Mouse (Mus musculus): ENCODE results near the gene Zfp212. TPM values are rescaled to one million over a fixed set of nuclear protein-coding genes. Genes with fewer than 3 reads are reported as not detected.
"Not testable (repeated sequence)": the region's sequence is repeated elsewhere in the genome, so short reads cannot be mapped to it uniquely, and the experiment has no call there.

Zfp212 gene
- total RNA-seq, 2 experiments from 2014 or later = 13.6 to 16.4 TPM

- intact Hi-C loops (cut with DNase I) = no loop called here
- no peak for DNase-seq (ENCODE audit: low spot score in 2 of 2)
These were observed 1.5 kb upstream of the Zfp212 start for GRCm38 (mm10) chr6:47918768-47919274.

GRCm38 (mm10) chr6:47919646-47920446 is 430 bp upstream of the Zfp212 start:
- intact Hi-C loops (cut with DNase I) = no loop called here
- DNase-seq (ENCODE audit: low spot score in 2 of 2) = no peak

GRCm38 (mm10) chr6:47942461-47942860 is 22.2 kb downstream of the Zfp212 start:
- DNase-seq (ENCODE audit: low spot score in 2 of 2) = no peak
- intact Hi-C loops (cut with DNase I) = no loop called here

DNA sequence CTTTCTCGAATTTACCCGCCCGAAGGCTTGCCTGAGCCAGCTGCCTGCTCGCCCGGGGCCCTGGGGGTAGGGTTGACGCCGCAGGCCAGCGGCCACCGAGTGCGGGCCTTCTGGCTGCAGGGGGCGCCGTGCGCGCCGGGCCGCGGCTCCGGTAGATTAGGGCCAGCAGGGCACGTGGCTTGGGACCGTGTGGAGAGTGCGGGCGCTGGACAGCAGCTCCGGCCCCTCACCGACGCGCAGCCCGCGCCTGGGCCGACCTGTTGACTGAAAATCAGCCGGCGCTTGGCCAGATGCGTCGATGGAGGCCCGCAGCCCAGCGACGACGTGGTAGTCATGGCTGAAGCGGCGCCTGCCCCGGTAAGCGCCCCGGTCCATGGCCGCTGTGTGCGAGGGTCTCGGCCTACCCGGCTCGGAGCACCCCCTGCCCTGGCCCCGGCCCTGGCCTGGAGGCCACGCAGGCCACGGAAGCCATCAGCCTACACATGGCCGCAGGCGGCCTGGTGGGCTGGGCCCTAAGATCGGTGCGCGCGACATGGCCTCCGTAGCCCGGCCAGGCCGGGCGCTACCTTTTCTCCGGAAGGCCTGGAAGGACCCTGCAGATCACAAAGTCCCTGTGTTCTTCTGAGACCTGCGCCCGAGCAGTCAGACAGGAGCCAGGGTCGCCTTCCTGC is 22.9 kb downstream of the Zfp212 start:
- DNase-seq (ENCODE audit: low spot score in 2 of 2) = peak; percentile 31 to 55
- intact Hi-C loops (cut with DNase I) = no loop called here

- no peak for DNase-seq (ENCODE audit: low spot score in 2 of 2)
- intact Hi-C loops (cut with DNase I) = no loop called here
These were observed 23.4 kb downstream of the Zfp212 start for GRCm38 (mm10) chr6:47943721-47944120.

DNA sequence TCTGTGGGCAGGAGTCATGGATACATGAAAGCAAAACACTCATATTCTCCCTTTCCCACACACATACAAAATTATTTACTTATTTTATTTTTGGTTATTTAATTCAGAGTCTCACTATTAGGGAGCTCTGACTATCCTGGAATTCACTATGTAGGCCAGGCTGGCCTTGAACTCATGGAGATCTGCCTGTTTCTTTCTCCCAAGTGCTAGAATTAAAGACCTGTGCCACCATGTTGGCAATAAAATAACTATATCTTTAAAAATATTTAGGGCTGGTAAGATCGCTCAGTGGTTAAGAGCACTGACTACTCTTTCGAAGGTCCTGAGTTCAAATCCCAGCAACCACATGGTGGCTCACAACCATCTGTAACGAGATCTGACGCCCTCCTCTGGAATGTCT is 27.1 kb downstream of the Zfp212 start:
- DNase-seq (ENCODE audit: low spot score in 2 of 2) = no peak
- intact Hi-C loops (cut with DNase I) = no loop called here

DNA sequence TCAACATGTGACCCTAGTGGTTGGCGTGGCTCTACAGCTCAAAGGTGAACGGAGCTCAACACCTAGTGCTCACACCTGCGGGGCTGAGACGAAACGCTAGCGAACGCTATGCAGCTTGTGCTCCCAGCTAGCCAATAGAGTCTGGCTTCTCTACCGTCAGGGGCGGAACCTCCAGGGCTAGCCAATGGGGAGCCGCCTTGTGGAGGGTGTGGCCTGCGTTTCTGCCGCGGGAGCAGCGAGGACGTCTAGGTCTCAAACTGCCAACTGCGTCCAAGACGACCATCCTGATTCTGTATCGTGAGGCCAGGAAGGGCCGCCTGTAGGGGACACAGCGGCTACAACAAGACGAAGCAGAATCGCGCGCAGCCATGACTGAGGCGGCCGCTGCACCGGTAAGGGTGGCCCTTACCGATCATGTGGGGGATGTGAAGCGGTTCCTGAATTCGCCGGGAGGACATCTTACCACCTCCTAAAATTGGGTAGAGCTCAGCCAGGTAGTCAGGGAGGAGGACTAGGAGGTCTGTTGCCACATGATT is 33.0 kb downstream of the Zfp212 start, which contains the start of gene Zfp956:
Gene Zfp956 (plus strand): TSS at position 200 of the 536 bp plus-strand sequence.
- peak; percentile 93 to 94 for DNase-seq (ENCODE audit: low spot score in 2 of 2)
- intact Hi-C loops (cut with DNase I) = no loop called here

- intact Hi-C loops (cut with DNase I) = no loop called here
- DNase-seq (ENCODE audit: low spot score in 2 of 2) = no peak
These were observed 34.1 kb downstream of the Zfp212 start for GRCm38 (mm10) chr6:47954425-47954824.

- no peak for DNase-seq (ENCODE audit: low spot score in 2 of 2)
- intact Hi-C loops (cut with DNase I) = no loop called here
These were observed 37.5 kb downstream of the Zfp212 start for GRCm38 (mm10) chr6:47957816-47958215.

DNA sequence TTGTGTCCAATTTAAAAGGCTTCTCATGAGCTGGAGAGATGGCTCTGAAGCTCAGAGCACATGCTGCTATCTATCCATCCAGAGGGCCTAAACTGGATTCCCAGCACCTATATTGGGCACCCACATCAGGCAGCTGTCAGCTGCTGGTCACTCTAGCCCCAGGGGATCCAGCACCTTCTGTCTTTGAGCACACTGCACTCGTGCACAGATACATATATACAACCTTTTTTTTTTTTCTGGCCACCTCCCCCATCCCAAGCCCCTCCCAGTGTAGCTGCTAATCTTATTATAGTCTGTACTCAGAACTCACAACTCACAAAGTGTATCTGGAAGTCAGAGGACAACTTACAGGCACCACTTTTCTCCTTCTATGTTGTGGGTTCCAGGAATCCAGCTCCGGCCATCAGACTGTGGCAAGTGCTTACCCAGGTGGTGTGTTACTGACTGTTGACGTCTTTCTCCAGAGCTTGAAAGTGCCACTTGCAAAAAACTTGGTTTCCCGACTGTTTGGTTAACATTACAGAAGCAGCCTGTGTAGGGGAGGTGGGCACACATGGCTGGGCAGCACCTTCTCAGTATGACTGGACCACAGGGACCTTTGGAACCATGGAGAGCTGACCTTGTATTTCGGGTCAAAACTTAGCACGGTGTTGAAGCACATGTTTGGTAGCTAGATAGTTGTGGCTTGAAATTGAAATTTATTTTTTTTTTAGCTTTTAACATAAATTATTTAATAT is 40.6 kb downstream of the Zfp212 start:
- no peak for DNase-seq (ENCODE audit: low spot score in 2 of 2)
- intact Hi-C loops (cut with DNase I) = no loop called here

GRCm38 (mm10) chr6:47963051-47963450 is 42.8 kb downstream of the Zfp212 start:
- peak in 1 of 2 experiments; percentile 47 for DNase-seq (ENCODE audit: low spot score in 2 of 2)
- intact Hi-C loops (cut with DNase I) = no loop called here

DNA sequence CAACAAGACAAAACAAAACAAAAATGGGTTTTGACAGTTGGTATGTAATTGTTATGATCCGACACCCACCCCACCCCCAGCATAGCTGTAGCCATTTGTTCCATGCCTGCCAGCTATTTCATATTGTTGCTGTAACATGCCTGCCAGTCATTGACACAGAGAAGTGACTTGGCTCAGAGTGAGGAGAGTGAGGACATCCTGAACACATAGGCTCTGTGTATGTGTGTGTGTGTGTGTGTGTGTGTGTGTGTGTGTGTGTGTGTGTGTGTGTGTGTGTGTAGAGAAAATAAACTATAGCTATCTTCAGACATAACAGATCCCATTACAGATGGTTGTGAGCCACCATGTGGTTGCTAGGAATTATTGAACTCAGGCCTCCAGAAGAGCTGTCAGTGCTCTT is 47.9 kb downstream of the Zfp212 start:
- intact Hi-C loops (cut with DNase I); DNase-seq (ENCODE audit: low spot score in 2 of 2): not testable (repeated sequence)

DNA sequence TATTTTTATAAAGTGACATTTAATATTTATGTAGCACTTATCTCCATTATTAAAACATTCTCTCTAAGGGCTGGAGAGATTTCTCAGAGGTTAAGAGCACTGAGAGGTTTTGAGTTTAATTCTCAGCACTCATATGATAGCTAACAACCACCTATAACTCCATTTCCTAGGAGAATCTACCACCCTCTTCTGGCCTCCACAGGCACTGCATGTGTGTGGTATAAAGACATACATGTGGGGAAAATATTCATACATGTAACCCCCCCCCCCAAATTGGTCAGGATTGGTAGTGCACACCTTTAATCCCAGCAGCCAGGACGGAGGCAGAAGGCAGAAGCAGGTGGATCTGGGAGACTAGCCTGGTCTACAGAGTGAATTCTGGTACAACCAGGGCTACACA is 54.3 kb downstream of the Zfp212 start:
- DNase-seq (ENCODE audit: low spot score in 2 of 2) = no peak
- intact Hi-C loops (cut with DNase I) = no loop called here

DNA sequence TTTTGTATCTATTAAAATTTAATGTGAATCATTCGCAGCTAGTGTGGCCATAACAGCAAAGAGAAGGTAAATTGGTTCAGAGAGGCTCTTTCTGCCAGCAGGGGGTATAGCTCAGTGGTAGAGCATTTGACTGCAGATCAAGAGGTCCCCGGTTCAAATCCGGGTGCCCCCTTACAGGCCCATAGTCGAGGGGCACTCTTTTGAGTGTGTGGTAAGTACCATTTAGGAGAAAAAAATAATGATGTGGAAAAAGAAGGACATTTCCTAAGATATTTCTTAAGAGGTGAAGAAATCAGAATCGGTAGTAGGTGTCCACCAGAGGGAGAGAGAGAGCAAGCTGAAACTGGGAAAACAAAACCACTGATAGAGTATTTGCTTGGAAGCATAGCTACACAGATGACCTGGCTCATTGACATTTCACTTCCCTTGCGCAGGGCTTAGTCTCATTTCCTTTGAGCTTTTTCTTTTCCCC is 58.7 kb downstream of the Zfp212 start:
- peak; percentile 77 to 79 for DNase-seq (ENCODE audit: low spot score in 2 of 2)
- intact Hi-C loops (cut with DNase I) = no loop called here

Other genes starting within 250 kb of the Zfp212 start
- 10 to 100 TPM; 51.5 to 54.3 TPM for gene Pdia4, start 107.0 kb upstream of the Zfp212 start, total RNA-seq (2021)
- gene Zfp786, start 89.6 kb upstream of the Zfp212 start, total RNA-seq (2021) = 1 to 10 TPM; 3.9 to 4.2 TPM
- 10 to 100 TPM; 18.4 to 20.6 TPM for gene Zfp398, start 84.8 kb upstream of the Zfp212 start, total RNA-seq (2021)
- 10 to 100 TPM; 24.5 to 26.0 TPM for gene Zfp282, start 43.3 kb upstream of the Zfp212 start, total RNA-seq (2021)
- 10 to 100 TPM; 19.8 to 21.9 TPM for gene Zfp956, start 32.9 kb downstream of the Zfp212 start, total RNA-seq (2021)
- 10 to 100 TPM; 30.8 to 41.9 TPM for gene Zfp777, start 128.4 kb downstream of the Zfp212 start, total RNA-seq (2021)
- 10 to 100 TPM; 29.7 to 30.2 TPM for gene Zfp746, start 166.1 kb downstream of the Zfp212 start, total RNA-seq (2021)